Mouse (Mus musculus) liver, embryonic 14.5 days (tissue): ENCODE data around the gene 1700001C02Rik.

ENCODE experiments used
- CTCF ChIP-seq: IDR thresholded peaks from 2 replicates; pipeline ENCODE4 v1.5.1; 2016; ENCODE audit warnings: antibody characterized with exemption, low read depth, control low read depth
- EP300 ChIP-seq: IDR thresholded peaks from 2 replicates; pipeline ENCODE4 v1.6.1; 2016; ENCODE audit warnings: antibody characterized with exemption, low read depth

GRCm38 (mm10) chr5:30461821-30462220 lies 4.0 kb upstream of the 1700001C02Rik start, which contains the start of gene Otof:
- TF ChIP-seq CTCF (no peak), EP300 (no peak)
